Mouse (Mus musculus): Measurements from ENCODE around the gene 4930505A04Rik. TPM values are rescaled to one million over a fixed set of nuclear protein-coding genes. Genes with fewer than 3 reads are reported as not detected.
"Not testable (repeated sequence)": the region's sequence is repeated elsewhere in the genome, so short reads cannot be mapped to it uniquely, and the experiment has no call there.

Gene 4930505A04Rik
- polyA plus RNA-seq, 1 experiment = not detected

DNA sequence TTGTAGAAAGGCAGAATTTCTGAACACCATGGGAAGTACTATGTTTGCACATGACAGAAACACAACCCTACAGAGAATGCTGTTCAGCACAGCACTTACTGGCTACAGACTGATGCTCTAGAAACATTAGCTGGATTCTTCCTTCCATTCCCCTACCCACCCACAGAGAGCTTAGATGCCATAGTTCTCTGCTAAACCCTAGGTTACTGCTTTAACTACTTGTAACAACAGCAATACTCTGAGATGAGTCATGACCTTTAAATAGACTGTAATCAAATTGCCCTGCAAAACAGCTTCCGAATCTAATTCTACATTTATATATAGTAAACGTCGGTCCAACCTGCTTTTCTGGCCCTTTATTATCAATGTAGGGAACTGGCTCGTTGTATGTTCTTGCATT, 17.3 kb downstream of the 4930505A04Rik start:
- Histone ChIP-seq H3K4me1 (no peaks in the 10 kb centered on the region), H3K4me3 (replicated peaks) (no peak overlapping the region), H3K27me3 (replicated peaks) (no peaks in the 10 kb centered on the region), H3K36me3 (replicated peaks; ENCODE audit: low read length) (no peaks in the 10 kb centered on the region), H3K9me3 (no peaks in the 10 kb centered on the region)
- TF ChIP-seq GATA1 (IDR thresholded peaks at IDR 0.05; ENCODE audit: borderline replicate concordance, low read length) (no peak), FLI1 (IDR thresholded peaks at IDR 0.05; ENCODE audit: low read length) (no peak)

DNA sequence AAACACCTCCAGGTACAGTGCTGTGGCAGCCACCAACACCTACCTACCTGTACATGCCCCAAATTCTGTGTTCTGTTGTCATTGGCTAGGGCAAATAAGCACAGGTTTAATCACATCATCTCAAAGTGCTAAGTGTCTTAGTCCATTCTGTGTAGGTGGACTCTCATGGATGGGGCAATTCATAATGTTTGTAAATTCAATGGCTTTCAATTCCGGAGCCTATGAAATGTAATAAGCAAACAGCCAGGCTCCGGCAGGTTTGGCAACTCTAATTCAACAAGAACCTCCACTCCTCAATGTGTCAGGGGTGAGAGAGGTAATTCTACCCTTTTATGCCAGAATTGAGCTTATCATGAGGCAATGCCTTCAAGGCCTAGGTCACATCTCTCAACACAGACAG, 23.5 kb downstream of the 4930505A04Rik start:
- no peak overlapping the region for H3K4me3 ChIP-seq (replicated peaks)
- H3K4me1 ChIP-seq = no peaks in the 10 kb centered on the region
- H3K36me3 ChIP-seq (replicated peaks; ENCODE audit: low read length) = no peaks in the 10 kb centered on the region
- H3K9me3 ChIP-seq = no peaks in the 10 kb centered on the region
- no peaks in the 10 kb centered on the region for H3K27me3 ChIP-seq (replicated peaks)
- no peak for TF ChIP-seq GATA1 (IDR thresholded peaks at IDR 0.05; ENCODE audit: borderline replicate concordance, low read length)
- TF ChIP-seq FLI1 (IDR thresholded peaks at IDR 0.05; ENCODE audit: low read length) = no peak

DNA sequence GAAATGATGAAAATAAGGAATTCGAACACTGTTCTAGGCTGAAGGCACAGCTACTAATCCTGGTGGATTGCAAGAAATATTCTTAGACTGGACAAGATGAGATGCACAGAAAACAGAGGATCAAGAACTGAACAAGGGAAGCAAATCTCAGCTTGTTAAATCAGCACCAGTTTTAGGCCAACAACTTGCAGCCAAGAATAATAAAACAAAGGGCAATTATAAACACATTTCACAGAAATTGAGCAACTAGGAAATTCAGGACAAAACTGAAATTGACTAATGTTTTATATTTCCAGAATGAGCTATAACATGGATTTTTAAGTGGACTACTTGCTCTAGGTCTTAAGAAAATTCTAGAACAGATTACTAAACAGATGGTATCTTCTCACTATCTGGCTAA, 24.1 kb downstream of the 4930505A04Rik start:
- no peaks in the 10 kb centered on the region for H3K36me3 ChIP-seq (replicated peaks; ENCODE audit: low read length)
- H3K9me3 ChIP-seq = no peaks in the 10 kb centered on the region
- TF ChIP-seq GATA1 (IDR thresholded peaks at IDR 0.05; ENCODE audit: borderline replicate concordance, low read length) = no peak
- no peak for TF ChIP-seq FLI1 (IDR thresholded peaks at IDR 0.05; ENCODE audit: low read length)
- H3K4me3 ChIP-seq (replicated peaks) = no peak overlapping the region
- no peaks in the 10 kb centered on the region for H3K4me1 ChIP-seq
- no peaks in the 10 kb centered on the region for H3K27me3 ChIP-seq (replicated peaks)

DNA sequence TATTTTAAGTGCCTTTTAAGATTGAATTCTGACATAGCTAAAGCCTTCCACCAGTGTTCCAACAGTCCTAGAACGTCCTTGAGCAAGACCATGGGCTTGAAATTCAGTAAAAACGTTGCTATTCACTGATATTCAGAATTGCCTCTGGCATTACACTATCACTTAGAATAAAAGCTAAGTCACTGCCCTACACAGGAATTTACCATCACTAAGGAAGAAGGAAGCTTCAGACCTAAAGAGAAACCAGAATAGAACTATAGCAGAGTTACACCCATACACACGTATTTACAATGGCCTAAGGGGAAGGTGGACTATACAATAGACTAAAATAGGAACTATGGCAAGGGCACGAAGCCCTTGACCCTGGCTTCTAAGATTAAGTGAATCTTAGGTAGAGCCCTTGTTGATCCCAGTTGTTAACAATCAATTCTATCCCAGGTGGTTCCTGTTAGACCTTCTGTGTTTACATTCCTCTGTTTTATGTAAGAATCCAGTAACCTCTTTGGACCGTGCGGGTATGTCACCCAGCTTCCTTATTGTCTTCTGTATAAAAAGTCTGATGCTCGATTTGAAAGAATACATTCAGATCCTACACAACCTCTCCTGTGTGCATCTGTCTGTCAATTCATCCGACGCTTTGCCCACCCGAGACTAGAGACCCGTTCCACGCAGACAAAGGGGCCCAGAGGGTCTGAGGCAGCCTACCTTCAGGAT, 27.3 kb downstream of the 4930505A04Rik start:
- not testable (repeated sequence) for H3K36me3 ChIP-seq (replicated peaks; ENCODE audit: low read length); H3K4me1 ChIP-seq; H3K9me3 ChIP-seq; H3K27me3 ChIP-seq (replicated peaks); H3K4me3 ChIP-seq (replicated peaks)

DNA sequence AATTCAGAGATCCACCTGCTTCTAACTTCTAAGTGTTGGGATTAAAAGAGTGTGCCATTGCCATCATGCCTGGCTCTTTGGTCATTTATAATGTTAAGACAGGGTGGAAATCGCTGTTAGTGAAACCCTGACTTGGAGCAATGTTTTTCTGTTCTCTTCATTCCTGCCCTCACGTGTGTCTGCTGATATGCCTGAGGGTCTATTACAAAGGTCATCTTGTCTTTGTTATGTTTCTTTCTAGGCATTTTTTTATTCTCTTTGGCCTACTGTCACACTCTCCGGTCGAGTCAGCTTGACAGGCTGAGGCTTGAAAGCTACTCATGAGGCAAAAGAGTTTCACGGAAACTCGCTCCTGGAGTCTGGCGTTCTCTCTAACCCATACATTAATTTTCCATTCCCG, 27.9 kb downstream of the 4930505A04Rik start:
- Histone ChIP-seq H3K4me3 (replicated peaks) (no peak overlapping the region), H3K4me1 (no peaks in the 10 kb centered on the region), H3K27me3 (replicated peaks) (no peaks in the 10 kb centered on the region), H3K36me3 (replicated peaks; ENCODE audit: low read length) (no peaks in the 10 kb centered on the region), H3K9me3 (no peaks in the 10 kb centered on the region)
- TF ChIP-seq FLI1 (IDR thresholded peaks at IDR 0.05; ENCODE audit: low read length) (no peak), GATA1 (IDR thresholded peaks at IDR 0.05; ENCODE audit: borderline replicate concordance, low read length) (no peak)

DNA sequence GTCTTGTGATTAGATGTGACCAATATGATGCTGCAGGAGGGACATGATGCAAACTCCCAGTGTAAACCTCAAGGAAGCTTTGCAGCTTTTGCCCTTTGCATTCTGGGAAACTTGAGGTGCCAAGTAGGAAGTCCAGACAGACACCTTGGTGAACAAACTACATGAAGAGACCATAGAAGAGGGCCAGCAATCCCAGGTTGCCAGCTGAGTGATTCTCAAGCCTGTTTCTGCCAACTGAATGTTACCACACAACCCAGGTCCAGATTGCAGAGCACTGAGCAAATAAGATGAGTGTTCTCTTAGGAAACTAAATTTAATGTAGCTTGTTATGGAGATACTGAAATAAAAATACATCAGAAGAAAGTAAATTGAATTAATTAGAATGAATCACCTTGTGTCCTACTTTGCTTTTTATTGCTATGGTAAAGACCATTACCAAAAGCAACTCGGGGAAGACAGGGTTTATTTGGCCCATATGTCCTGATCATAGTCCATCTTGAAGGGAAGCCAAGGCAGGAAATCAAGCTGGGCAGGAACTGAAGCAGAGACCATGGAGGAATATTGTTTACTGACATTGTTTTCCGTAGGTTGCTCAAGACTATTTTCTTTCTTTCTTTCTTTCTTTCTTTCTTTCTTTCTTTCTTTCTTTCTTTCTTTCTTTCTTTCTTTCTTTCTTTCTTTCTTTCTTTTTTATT, 38.2 kb downstream of the 4930505A04Rik start:
- no peak overlapping the region for H3K4me3 ChIP-seq (replicated peaks)
- no peaks in the 10 kb centered on the region for H3K36me3 ChIP-seq (replicated peaks; ENCODE audit: low read length)
- TF ChIP-seq FLI1 (IDR thresholded peaks at IDR 0.05; ENCODE audit: low read length) (no peak), GATA1 (IDR thresholded peaks at IDR 0.05; ENCODE audit: borderline replicate concordance, low read length) (no peak)
- no peaks in the 10 kb centered on the region for H3K4me1 ChIP-seq
- no peaks in the 10 kb centered on the region for H3K27me3 ChIP-seq (replicated peaks)
- H3K9me3 ChIP-seq = no peaks in the 10 kb centered on the region

DNA sequence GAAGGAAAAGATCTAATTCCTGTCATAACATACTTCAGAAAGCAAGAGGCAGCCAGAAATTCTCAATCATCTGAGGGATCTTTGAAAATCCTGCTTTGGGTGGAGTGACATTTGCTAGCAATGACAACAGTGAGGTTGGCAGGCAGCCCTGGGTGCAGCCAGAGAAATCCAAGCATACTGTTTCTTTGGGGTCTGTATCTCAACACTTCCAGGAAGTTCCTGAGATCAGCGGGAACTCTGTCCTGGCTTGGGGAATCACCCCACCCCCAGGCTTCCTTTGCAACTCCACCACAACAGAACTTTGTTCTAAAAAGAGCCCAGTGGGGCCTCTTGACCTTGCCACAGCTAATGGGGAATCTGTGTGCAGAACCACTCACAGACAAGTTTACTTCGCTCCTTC, 66.0 kb downstream of the 4930505A04Rik start:
- Histone ChIP-seq H3K36me3 (replicated peaks; ENCODE audit: low read length) (no peaks in the 10 kb centered on the region), H3K4me1 (no peaks in the 10 kb centered on the region), H3K27me3 (replicated peaks) (no peaks in the 10 kb centered on the region), H3K9me3 (no peaks in the 10 kb centered on the region), H3K4me3 (replicated peaks) (no peak overlapping the region)
- no peak for TF ChIP-seq GATA1 (IDR thresholded peaks at IDR 0.05; ENCODE audit: borderline replicate concordance, low read length)
- no peak for TF ChIP-seq FLI1 (IDR thresholded peaks at IDR 0.05; ENCODE audit: low read length)

DNA sequence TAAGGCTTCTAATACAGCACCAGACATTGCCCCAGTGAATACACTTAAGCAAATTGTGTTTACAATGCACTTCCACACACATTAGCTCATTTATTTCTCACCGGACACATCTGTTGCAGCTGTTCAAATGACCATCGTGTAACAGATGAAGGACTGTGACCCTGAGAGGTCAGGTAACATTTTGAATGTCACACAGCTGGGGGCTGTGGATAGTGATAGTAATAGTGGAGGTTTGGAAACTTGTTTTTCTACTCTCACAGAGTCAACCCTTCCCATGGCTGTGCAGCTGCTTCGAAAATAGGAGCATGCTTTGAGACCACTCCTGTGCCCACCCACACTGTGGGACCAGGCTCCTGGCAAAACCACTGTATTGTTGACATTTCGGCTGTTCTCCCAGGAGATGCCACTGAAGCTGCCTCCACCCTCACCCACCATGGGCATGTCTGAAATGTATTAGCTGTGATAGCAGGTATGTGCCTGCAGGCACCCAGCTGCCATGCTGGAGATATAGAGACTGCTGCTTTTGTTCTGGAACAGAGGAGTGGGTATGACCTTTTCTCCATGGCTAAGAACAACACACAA, 66.9 kb downstream of the 4930505A04Rik start:
- Histone ChIP-seq H3K4me3 (replicated peaks) (no peak overlapping the region), H3K27me3 (replicated peaks) (no peaks in the 10 kb centered on the region), H3K4me1 (no peaks in the 10 kb centered on the region), H3K9me3 (no peaks in the 10 kb centered on the region), H3K36me3 (replicated peaks; ENCODE audit: low read length) (no peaks in the 10 kb centered on the region)
- TF ChIP-seq FLI1 (IDR thresholded peaks at IDR 0.05; ENCODE audit: low read length) (no peak), GATA1 (IDR thresholded peaks at IDR 0.05; ENCODE audit: borderline replicate concordance, low read length) (no peak)

DNA sequence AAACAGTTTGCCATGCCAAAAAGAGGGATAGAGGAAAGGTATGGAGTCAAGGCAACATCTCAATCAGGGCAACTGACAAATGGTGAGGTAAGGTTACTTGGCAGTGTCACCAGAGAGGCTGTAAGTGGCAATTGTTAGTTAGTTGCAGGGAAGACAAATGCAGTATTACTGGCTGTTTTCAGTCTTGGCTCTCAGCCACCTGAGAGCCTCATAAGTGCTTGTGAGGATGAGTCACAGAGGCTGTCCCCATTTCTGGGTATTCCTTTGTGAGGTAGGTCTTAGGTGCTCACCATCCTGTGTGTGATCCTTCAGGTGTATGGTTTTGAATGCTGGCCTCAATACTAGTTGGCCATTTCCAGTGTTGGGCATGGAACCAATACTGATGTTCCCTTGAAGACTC, 77.3 kb downstream of the 4930505A04Rik start:
- TF ChIP-seq FLI1 (IDR thresholded peaks at IDR 0.05; ENCODE audit: low read length) = no peak
- no peak for TF ChIP-seq GATA1 (IDR thresholded peaks at IDR 0.05; ENCODE audit: borderline replicate concordance, low read length)
- no peak overlapping the region for H3K4me3 ChIP-seq (replicated peaks)
- no peaks in the 10 kb centered on the region for H3K4me1 ChIP-seq
- H3K27me3 ChIP-seq (replicated peaks) = no peaks in the 10 kb centered on the region
- no peaks in the 10 kb centered on the region for H3K9me3 ChIP-seq
- H3K36me3 ChIP-seq (replicated peaks; ENCODE audit: low read length) = no peaks in the 10 kb centered on the region

DNA sequence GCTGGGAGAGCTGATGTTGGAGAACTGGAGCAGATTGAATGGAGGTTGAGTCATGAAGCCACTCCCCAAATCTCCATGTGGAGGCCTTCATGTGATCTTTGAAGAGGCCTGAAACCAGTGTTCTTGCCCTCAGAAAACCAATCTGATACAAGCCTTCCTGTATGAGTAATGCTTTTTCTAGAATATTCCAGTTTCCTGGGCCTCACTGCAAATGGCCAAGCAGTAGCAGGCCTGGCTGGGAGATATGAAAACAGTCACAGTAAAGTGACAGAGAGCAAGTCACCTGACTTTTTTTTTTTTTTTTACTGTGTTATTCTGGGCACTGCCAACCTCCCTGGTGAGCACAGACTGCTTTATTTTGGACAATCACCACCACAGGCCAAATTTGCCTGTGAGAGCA, 88.6 kb downstream of the 4930505A04Rik start:
- Histone ChIP-seq H3K27me3 (replicated peaks) (no peaks in the 10 kb centered on the region), H3K9me3 (no peaks in the 10 kb centered on the region), H3K36me3 (replicated peaks; ENCODE audit: low read length) (no peaks in the 10 kb centered on the region), H3K4me3 (replicated peaks) (no peak overlapping the region), H3K4me1 (no peaks in the 10 kb centered on the region)
- TF ChIP-seq FLI1 (IDR thresholded peaks at IDR 0.05; ENCODE audit: low read length) (no peak), GATA1 (IDR thresholded peaks at IDR 0.05; ENCODE audit: borderline replicate concordance, low read length) (no peak)

Other genes starting within 250 kb of the 4930505A04Rik start
- 8.1 and 10.8 TPM in 2 replicates for gene Sptbn1, start 203.7 kb downstream of the 4930505A04Rik start, polyA plus RNA-seq (2012; ENCODE audit: insufficient read depth, low replicate concordance)
- not detected in 2 replicates for gene Acyp2, start 177.8 kb upstream of the 4930505A04Rik start, polyA plus RNA-seq (2012; ENCODE audit: insufficient read depth, low replicate concordance)

All from megakaryocyte, embryonic 14.5 days (primary cell).